Mouse (Mus musculus) urinary bladder, postnatal 4 days (tissue): ENCODE data around the gene Nsmce4a.

Experiments
- DNase-seq, 2 experiments: peaks; one replicate each; pipeline ENCODE4 v3.0.0; 2021 to 2022; ENCODE audit warnings: low spot score in 2 of 2

The Nsmce4a gene

GRCm38 (mm10) chr7:130578066-130578465 lies 5.1 kb upstream of the Nsmce4a start:
- no peak for DNase-seq

- no peak for DNase-seq
Observed at GRCm38 (mm10) chr7:130577388-130578003, 4.6 kb upstream of the Nsmce4a start, which contains the start of gene Tacc2. Gene Tacc2 (plus strand): TSS chr7:130577438.

- DNase-seq: no peak
Observed at GRCm38 (mm10) chr7:130576981-130577380, 4.1 kb upstream of the Nsmce4a start.

GRCm38 (mm10) chr7:130574211-130574991 lies 1.5 kb upstream of the Nsmce4a start:
- DNase-seq: peak; percentile 55 to 69

- no peak for DNase-seq
Observed at GRCm38 (mm10) chr7:130573746-130574145, 828 bp upstream of the Nsmce4a start.

GRCm38 (mm10) chr7:130570472-130570871 lies 2.4 kb downstream of the Nsmce4a start:
- DNase-seq: no peak

GRCm38 (mm10) chr7:130568783-130569436 lies 4.0 kb downstream of the Nsmce4a start:
- DNase-seq: no peak

- DNase-seq: no peak
Observed at GRCm38 (mm10) chr7:130564596-130564995, 8.3 kb downstream of the Nsmce4a start.

- DNase-seq: no peak
Observed at GRCm38 (mm10) chr7:130563880-130564279, 9.0 kb downstream of the Nsmce4a start.

GRCm38 (mm10) chr7:130563276-130563675 lies 9.6 kb downstream of the Nsmce4a start:
- DNase-seq: no peak

GRCm38 (mm10) chr7:130560933-130561332 lies 12.0 kb downstream of the Nsmce4a start:
- no peak for DNase-seq

GRCm38 (mm10) chr7:130558592-130558991 lies 14.3 kb downstream of the Nsmce4a start:
- DNase-seq: no peak

GRCm38 (mm10) chr7:130555597-130555996 lies 17.3 kb downstream of the Nsmce4a start:
- no peak for DNase-seq

- no peak for DNase-seq
Observed at GRCm38 (mm10) chr7:130553321-130553720, 19.6 kb downstream of the Nsmce4a start.

- no peak for DNase-seq
Observed at GRCm38 (mm10) chr7:130552780-130553179, 20.1 kb downstream of the Nsmce4a start.

- no peak for DNase-seq
Observed at GRCm38 (mm10) chr7:130547635-130548175, 25.2 kb downstream of the Nsmce4a start.

- DNase-seq: peak; percentile 90 to 93
Observed at GRCm38 (mm10) chr7:130546791-130547484, 26.0 kb downstream of the Nsmce4a start.

GRCm38 (mm10) chr7:130546421-130546790 lies 26.5 kb downstream of the Nsmce4a start:
- DNase-seq: no peak

GRCm38 (mm10) chr7:130545893-130546292 lies 27.0 kb downstream of the Nsmce4a start:
- no peak for DNase-seq

- DNase-seq: no peak
Observed at GRCm38 (mm10) chr7:130545401-130545800, 27.5 kb downstream of the Nsmce4a start.

- DNase-seq: no peak
Observed at GRCm38 (mm10) chr7:130543181-130543580, 29.7 kb downstream of the Nsmce4a start.

GRCm38 (mm10) chr7:130540176-130540575 lies 32.7 kb downstream of the Nsmce4a start:
- DNase-seq: no peak
